Mouse (Mus musculus) splenic B cell, adult 2 months (primary cell): Measurements from ENCODE around the gene Arhgap25.
"Not testable (repeated sequence)": the region's sequence is repeated elsewhere in the genome, so short reads cannot be mapped to it uniquely, and the experiment has no call there.

Experiments used
- DNase-seq: peaks from one replicate; pipeline ENCODE4 v3.0.0-alpha.2; 2011; ENCODE audit warnings: low read depth, low spot score
- H3K27me3 ChIP-seq: 2 replicates; pipeline ENCODE4 v1.6.1; 2012; ENCODE audit warnings: mild to moderate bottlenecking, low read length, moderate library complexity, mixed read lengths; ENCODE audit not compliant: control insufficient read depth, poor library complexity, insufficient read depth, severe bottlenecking
- H3K36me3 ChIP-seq: 2 replicates; pipeline ENCODE4 v1.6.1; 2012; ENCODE audit warnings: mild to moderate bottlenecking, low read length, moderate library complexity, mixed read lengths; ENCODE audit not compliant: control insufficient read depth, poor library complexity, insufficient read depth, severe bottlenecking

Gene Arhgap25

GRCm38 (mm10) chr6:87502831-87503286 is 30.2 kb downstream of the Arhgap25 start:
- Histone ChIP-seq H3K27me3 (no peaks in the 10 kb centered on the region), H3K36me3 (no peaks in the 10 kb centered on the region)
- DNase-seq: peak; percentile 94

GRCm38 (mm10) chr6:87502411-87502810 is 30.6 kb downstream of the Arhgap25 start:
- no peak for DNase-seq
- Histone ChIP-seq H3K27me3 (no peaks in the 10 kb centered on the region), H3K36me3 (no peaks in the 10 kb centered on the region)

DNA sequence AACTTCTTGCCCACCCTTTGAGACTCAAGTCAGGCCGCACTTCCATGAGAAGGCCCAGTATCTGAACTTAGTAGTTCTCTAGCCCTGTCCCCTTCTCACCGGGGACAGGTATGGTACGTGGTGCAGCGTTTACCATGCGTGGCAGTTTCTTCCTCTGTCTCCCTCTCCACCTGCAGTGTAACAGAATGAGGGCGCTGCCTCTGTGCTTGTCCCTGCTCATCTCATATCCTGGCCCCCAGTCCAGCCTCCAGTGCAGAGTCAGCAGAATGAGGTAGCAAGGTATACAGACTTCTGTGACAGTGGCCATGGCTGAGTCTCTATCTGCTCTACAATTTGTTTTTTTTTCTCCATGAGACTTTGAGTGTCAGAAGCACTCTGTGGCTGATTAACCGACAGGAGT is 32.4 kb downstream of the Arhgap25 start:
- Histone ChIP-seq H3K36me3 (no peaks in the 10 kb centered on the region), H3K27me3 (no peaks in the 10 kb centered on the region)
- DNase-seq: peak; percentile 40

DNA sequence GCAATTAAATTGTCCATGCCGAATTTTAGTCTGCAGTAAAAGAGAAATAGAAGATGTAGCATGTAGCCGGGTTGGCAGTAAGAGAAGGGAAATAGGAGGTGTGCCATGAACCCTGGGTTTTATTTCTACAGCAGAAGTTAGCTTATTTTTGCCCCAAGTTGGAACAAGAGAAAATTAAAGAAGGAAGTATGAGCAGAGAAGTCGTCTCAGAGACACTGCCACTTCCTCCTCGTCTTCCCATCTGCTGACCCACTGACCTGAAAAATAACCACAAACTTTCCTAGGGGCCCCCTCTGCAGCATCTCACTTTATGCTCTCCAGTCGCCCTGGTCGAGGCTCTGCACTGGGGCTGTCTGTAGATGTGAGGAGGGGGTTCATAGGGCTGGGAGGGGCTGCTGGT is 33.3 kb downstream of the Arhgap25 start:
- no peaks in the 10 kb centered on the region for H3K36me3 ChIP-seq
- peak; percentile 62 for DNase-seq

DNA sequence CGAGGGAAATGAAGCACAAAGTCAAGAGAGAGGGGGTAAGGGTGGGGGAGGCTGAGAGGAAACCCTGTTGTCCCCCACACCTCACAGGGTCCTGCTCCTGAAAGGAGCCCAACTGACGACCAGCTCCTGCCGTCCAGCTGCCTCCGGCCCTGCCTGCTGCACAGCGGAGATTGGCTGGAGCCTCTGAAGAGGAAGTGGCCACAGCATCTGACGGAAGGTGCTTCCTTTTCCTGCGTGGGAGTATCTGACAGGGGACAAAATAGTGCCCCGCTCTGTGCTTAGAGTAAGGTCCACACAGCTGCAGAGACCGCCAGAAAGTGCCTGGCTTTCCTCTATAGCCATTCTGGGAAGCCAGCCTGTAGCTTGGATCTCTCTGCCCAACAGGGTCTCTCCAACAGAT is 36.9 kb downstream of the Arhgap25 start:
- DNase-seq: peak; percentile 74
- Histone ChIP-seq H3K36me3 (peaks cover 5% of the 10 kb centered on the region; the same call in 1 of the 2 replicates), H3K27me3 (no peaks in the 10 kb centered on the region)

More for the DNA sequence above, 33.3 kb downstream of the Arhgap25 start:
- no peaks in the 10 kb centered on the region for H3K27me3 ChIP-seq

GRCm38 (mm10) chr6:87494339-87494738 is 38.7 kb downstream of the Arhgap25 start:
- Histone ChIP-seq H3K36me3 (peaks cover 17% of the 10 kb centered on the region), H3K27me3 (no peaks in the 10 kb centered on the region)
- DNase-seq: peak; percentile 48

- Histone ChIP-seq H3K36me3 (peaks cover 39% of the 10 kb centered on the region), H3K27me3 (no peaks in the 10 kb centered on the region)
- peak; percentile 68 for DNase-seq
Measured at GRCm38 (mm10) chr6:87487657-87488426, 45.2 kb downstream of the Arhgap25 start.

DNA sequence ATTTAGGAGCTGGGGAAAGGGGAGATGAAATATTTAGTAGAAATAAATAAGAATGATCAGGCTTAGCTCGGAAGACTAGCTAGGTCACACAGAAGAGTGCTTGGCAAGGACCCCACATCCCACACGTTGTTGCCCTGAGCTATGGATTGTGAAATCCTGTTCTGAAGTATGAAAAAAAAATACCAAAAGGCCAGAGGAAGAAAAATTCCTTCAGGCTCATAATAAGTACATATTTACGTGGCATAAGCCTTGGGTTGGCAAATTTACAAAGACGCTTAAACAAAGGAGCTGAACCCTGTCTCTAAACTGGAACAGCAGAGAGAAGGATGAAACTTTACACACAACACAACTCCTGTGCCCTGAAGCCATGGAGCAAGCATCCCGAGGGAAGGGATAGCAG is 48.3 kb downstream of the Arhgap25 start:
- Histone ChIP-seq H3K27me3 (no peaks in the 10 kb centered on the region), H3K36me3 (peaks cover 31% of the 10 kb centered on the region)
- no peak for DNase-seq

DNA sequence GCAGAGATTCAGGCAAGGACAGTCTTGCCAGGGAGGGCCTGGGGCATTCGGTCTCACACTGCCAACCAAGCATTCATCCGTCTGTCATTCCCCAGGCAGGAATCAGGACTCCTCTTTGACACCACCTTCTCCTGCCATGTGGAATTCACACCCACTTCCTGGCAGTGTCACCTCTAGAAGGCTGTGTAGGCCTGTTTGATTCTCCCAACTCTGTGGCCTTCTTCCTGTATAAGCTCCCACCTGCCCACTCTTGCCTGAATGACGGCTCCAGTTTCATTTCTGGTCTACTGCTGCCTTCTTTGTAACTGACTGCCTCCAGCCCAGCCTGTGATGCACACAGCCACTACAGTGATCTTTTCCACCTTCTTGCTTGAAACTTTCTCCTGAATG is 49.2 kb downstream of the Arhgap25 start:
- no peak for DNase-seq
- H3K27me3 ChIP-seq: no peaks in the 10 kb centered on the region
- peaks cover 30% of the 10 kb centered on the region for H3K36me3 ChIP-seq

DNA sequence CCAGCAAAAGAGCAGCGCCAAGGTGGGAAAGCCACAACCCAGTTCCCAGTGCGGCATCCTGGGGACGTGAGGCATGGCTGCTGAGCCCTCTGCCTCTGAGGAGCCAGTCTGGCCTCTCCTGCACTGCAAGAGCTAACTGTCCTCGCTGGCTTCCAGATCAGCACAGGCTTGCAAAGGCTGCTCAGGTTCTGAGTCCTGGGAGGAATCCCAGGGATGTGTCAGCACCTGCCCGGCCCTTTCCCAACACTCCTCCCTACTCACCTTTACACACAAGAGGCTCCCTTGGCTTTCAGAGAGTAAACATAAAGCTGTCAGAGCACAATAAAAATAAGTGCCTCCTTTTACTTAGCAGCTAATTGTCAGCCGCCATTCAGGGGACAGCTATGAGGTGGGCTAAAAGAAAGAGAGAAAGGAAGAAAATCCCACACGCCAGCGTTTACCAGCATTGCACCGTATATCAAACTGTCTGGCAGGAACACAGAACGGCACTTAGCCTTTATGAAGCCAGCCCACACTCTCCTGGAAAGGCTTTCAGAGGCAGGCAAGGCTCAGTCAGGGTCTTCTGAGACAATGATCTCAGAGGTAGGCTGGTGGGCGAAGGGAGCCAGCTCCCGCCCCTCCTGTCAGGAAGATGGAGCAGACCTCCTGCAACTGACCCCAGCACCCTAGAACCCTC is 49.7 kb downstream of the Arhgap25 start:
- no peaks in the 10 kb centered on the region for H3K27me3 ChIP-seq
- DNase-seq: no peak
- H3K36me3 ChIP-seq: peaks cover 28% of the 10 kb centered on the region

- Histone ChIP-seq H3K27me3 (no peaks in the 10 kb centered on the region), H3K36me3 (peaks cover 22% of the 10 kb centered on the region)
- no peak for DNase-seq
Measured at GRCm38 (mm10) chr6:87479291-87479999, 53.6 kb downstream of the Arhgap25 start.

GRCm38 (mm10) chr6:87478847-87479246 is 54.2 kb downstream of the Arhgap25 start:
- no peaks in the 10 kb centered on the region for H3K27me3 ChIP-seq
- peaks cover 23% of the 10 kb centered on the region for H3K36me3 ChIP-seq
- no peak for DNase-seq

DNA sequence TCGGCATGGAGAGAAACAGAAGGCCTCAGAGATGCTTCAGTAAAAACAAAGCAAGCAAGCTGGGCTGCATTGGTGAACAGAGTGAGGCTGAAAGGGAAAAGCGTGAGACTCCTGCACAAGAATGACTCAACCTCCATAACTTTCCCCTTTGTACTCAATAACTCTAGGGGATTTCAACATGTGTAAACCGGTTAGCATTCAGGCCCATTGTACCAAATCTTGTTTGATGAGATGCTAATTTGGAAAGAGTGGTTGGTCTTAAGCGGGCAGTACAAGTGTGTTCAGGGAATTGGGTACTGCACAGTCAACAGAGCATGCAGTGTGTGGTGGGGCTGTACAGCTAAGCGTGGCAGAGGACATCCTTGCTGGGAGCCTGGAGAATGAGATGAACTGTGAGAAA is 57.8 kb downstream of the Arhgap25 start:
- no peaks in the 10 kb centered on the region for H3K27me3 ChIP-seq
- H3K36me3 ChIP-seq: peaks cover 30% of the 10 kb centered on the region
- DNase-seq: no peak

GRCm38 (mm10) chr6:87470098-87470497 is 63.0 kb downstream of the Arhgap25 start:
- H3K36me3 ChIP-seq: peaks cover 34% of the 10 kb centered on the region
- DNase-seq, H3K27me3 ChIP-seq: not testable (repeated sequence)

GRCm38 (mm10) chr6:87468372-87468771 is 64.7 kb downstream of the Arhgap25 start:
- no peak for DNase-seq
- peaks cover 34% of the 10 kb centered on the region for H3K36me3 ChIP-seq

More at GRCm38 (mm10) chr6:87468372-87468771, 64.7 kb downstream of the Arhgap25 start:
- no peaks in the 10 kb centered on the region for H3K27me3 ChIP-seq
